ENCODE assay signal across 13 mouse cellular contexts in genomic region chr19:50439464-50439881, GRCm38 (mm10).
DNase-seq lines count a peak whose midpoint lies in the region; ATAC-seq and TF ChIP-seq lines count a peak whose summit lies in the region.
"Had no signal": no experiment of that assay in that cellular context is flagged by ENCODE, and none has a peak within 500 bp of the region (broad histone marks: within the 10 kb centered on the region; RNA-seq: fewer than 3 reads in every experiment).

No protein-coding gene starts in this region.

- TF ChIP-seq CTCF in brain, embryonic 14.5 days (IDR thresholded peaks at IDR 0.05; ENCODE audit: borderline replicate concordance, extremely low read depth, insufficient read depth, insufficient read length): no peak

- 12% methylated on average over 3 of the region's 3 CpGs for WGBS in hindbrain, embryonic 14.5 days
- 12% methylated on average over 3 of the region's 3 CpGs for WGBS in midbrain, embryonic 16.5 days

- intact Hi-C loops in left cerebral cortex, postnatal 4 days (cut with DNase I): no loop called here

- no peaks in the 10 kb centered on the region for H3K27me3 ChIP-seq in hindbrain, embryonic 14.5 days (ENCODE audit: control insufficient read depth, insufficient read depth, low read length)
- H3K27me3 ChIP-seq in midbrain, embryonic 16.5 days (ENCODE audit: control insufficient read depth, insufficient read depth, low read depth, low read length): no peaks in the 10 kb centered on the region
- H3K27me3 ChIP-seq: embryonic facial prominence, embryonic 15.5 days; heart, embryonic 13.5 days; lung, embryonic 15.5 days had no signal

- no peak for TF ChIP-seq POLR2A in brain, embryonic 14.5 days (IDR thresholded peaks at IDR 0.05; ENCODE audit: borderline replicate concordance, extremely low read depth, insufficient read depth, insufficient read length, poor library complexity, severe bottlenecking)

- H3K4me3 ChIP-seq in hindbrain, embryonic 14.5 days (replicated peaks; ENCODE audit: low read length): no peak overlapping the region
- no peak overlapping the region for H3K4me3 ChIP-seq in midbrain, embryonic 16.5 days (ENCODE audit: low read depth, low read length)
- H3K4me3 ChIP-seq: embryonic facial prominence, embryonic 15.5 days; lung, embryonic 15.5 days had no signal

- H3K36me3 ChIP-seq in hindbrain, embryonic 14.5 days (replicated peaks; ENCODE audit: control insufficient read depth, insufficient read depth): no peaks in the 10 kb centered on the region
- no peaks in the 10 kb centered on the region for H3K36me3 ChIP-seq in midbrain, embryonic 16.5 days (ENCODE audit: control insufficient read depth, insufficient read depth, low read length)
- H3K36me3 ChIP-seq: embryonic facial prominence, embryonic 15.5 days; heart, embryonic 13.5 days; lung, embryonic 15.5 days had no signal

- peak; percentile 28 for DNase-seq in ES-CJ7 (ENCODE audit: low read depth, low spot score)
- DNase-seq in brain, embryonic 14.5 days (ENCODE audit: low read depth): peak; percentile 65
- DNase-seq in hindbrain, embryonic 14.5 days (ENCODE audit: low spot score): no peak
- no peak for DNase-seq in yolk sac, embryonic 10.5 days (ENCODE audit: low spot score)
- no peak for DNase-seq in spleen, postnatal 36 days (ENCODE audit: low spot score in 2 of 2)
- DNase-seq in left cerebral cortex, postnatal 4 days: no peak
- DNase-seq: adrenal gland, adult 2 months; kidney, adult 8-10 months had no signal

- no peak overlapping the region for H3K9ac ChIP-seq in hindbrain, embryonic 14.5 days
- no peak overlapping the region for H3K9ac ChIP-seq in midbrain, embryonic 16.5 days (ENCODE audit: low read depth, low read length)
- H3K9ac ChIP-seq: embryonic facial prominence, embryonic 15.5 days; lung, embryonic 15.5 days had no signal

- ATAC-seq in hindbrain, embryonic 14.5 days (ENCODE audit: low FRiP score): no peak
- no peak for ATAC-seq in midbrain, embryonic 16.5 days
- ATAC-seq: CD4-positive, CD25-positive, alpha-beta regulatory T cell, adult 4 months had no signal

- H3K4me2 ChIP-seq in hindbrain, embryonic 14.5 days (replicated peaks): 0 out of 2 replicates have a peak overlapping the region, but pooled peaks have one; percentile 39
- no peak overlapping the region for H3K4me2 ChIP-seq in midbrain, embryonic 16.5 days (ENCODE audit: low read length)

- peaks cover 39% of the 10 kb centered on the region for H3K4me1 ChIP-seq in hindbrain, embryonic 14.5 days (replicated peaks; ENCODE audit: control insufficient read depth, insufficient read depth, low read length)
- peaks cover 25% of the 10 kb centered on the region for H3K4me1 ChIP-seq in midbrain, embryonic 16.5 days (ENCODE audit: control insufficient read depth, insufficient read depth, low read length)
- H3K4me1 ChIP-seq: lung, embryonic 15.5 days had no signal

- H3K27ac ChIP-seq in hindbrain, embryonic 14.5 days: peak overlapping the region; percentile 51; the same call in 1 of the 2 replicates
- H3K27ac ChIP-seq in midbrain, embryonic 16.5 days (ENCODE audit: low read length): 0 out of 2 replicates have a peak overlapping the region, but pooled peaks have one; percentile 17
- H3K27ac ChIP-seq: embryonic facial prominence, embryonic 15.5 days; heart, embryonic 13.5 days; lung, embryonic 15.5 days had no signal

- H3K9me3 ChIP-seq in hindbrain, embryonic 14.5 days (ENCODE audit: control insufficient read depth, low read length): no peaks in the 10 kb centered on the region
- H3K9me3 ChIP-seq in midbrain, embryonic 16.5 days (replicated peaks; ENCODE audit: control insufficient read depth, low read length, poor library complexity, severe bottlenecking): no peaks in the 10 kb centered on the region
- H3K9me3 ChIP-seq: embryonic facial prominence, embryonic 15.5 days; heart, embryonic 13.5 days; lung, embryonic 15.5 days had no signal

Comparison
In these comparisons a context has a peak if more than half of its experiments do, and no peak if none do; other contexts are left out.
1. DNase-seq: peak in ES-CJ7 (single experiment) and brain, embryonic 14.5 days (single experiment); none in hindbrain, embryonic 14.5 days (single experiment), yolk sac, embryonic 10.5 days (single experiment), spleen, postnatal 36 days (0 of 2) and left cerebral cortex, postnatal 4 days (single experiment).